Mouse (Mus musculus): ENCODE measurements around the gene Tusc2. TPM values are rescaled to one million over a fixed set of nuclear protein-coding genes. Genes with fewer than 3 reads are reported as not detected.
A peak's percentile ranks its signal among the peaks of the same experiment; 100 is the strongest.
"Not testable (repeated sequence)": the region's sequence is repeated elsewhere in the genome, so short reads cannot be mapped to it uniquely, and the experiment has no call there.

Gene Tusc2
- polyA plus RNA-seq, 1 experiment from 2014 or later, result 114 TPM

DNA sequence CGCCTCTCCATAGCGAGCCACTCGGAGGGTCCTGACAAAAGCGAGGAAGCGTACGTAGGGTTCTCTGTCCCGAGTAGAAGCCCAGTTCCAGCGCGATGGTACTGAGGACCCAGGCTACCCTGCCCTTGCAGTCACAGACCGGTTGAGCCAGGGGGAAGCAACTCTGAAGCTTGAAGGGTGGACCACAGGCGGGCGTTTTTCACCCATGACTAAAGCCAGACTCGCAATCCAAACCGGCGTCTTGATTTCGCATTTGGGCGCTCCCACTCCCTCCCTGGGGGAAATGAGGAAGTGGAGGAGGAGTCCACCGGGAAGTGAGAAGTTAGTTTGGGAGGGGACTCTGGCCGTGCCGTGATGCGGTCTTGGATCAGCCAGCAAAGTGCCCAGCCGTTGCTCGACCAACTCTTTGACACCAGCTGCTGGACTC is 8.0 kb upstream of the Tusc2 start:
- Histone ChIP-seq H3K9ac (peak overlapping the region; percentile 85), H3K36me3 (peaks cover 31% of the 10 kb centered on the region), H3K27me3 (peaks cover 31% of the 10 kb centered on the region), H3K4me3 (peak overlapping the region; percentile 80), H3K9me3 (no peaks in the 10 kb centered on the region), H3K27ac (replicated peaks) (peak overlapping the region; percentile 93), H3K4me1 (replicated peaks) (peaks cover 54% of the 10 kb centered on the region), H3K4me2 (peak overlapping the region; percentile 97)
- peak; percentile 55 for ATAC-seq (ENCODE audit: low read depth)
- WGBS, result under 1% methylated on average over 23 of the region's 23 CpGs

DNA sequence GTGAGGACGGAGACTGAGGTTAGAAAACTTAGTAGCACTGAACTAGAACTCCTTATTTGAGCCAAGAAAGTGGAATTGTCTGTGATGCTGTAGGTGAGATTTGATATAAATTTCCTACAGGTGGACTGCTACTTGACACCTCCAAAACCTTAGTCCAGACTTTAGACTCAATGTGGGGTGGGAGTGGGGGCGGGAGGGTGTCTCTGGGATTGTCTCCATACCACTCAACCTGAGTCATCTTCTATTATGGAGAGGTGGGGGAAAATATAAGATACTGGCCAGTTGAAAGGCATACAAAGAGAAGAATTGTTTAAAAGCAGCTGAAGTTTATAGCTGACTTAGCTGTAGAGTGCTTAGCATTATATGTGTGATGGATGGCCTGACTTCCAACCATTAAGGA is 7.4 kb upstream of the Tusc2 start:
- Histone ChIP-seq H3K27ac (replicated peaks) (no peak overlapping the region), H3K27me3 (peaks cover 25% of the 10 kb centered on the region), H3K9me3 (no peaks in the 10 kb centered on the region), H3K4me1 (replicated peaks) (peaks cover 52% of the 10 kb centered on the region), H3K9ac (peak overlapping the region; percentile 85), H3K4me3 (peak overlapping the region; percentile 80), H3K36me3 (peaks cover 38% of the 10 kb centered on the region), H3K4me2 (peak overlapping the region; percentile 97)
- no peak for ATAC-seq (ENCODE audit: low read depth)
- 55% methylated on average over 2 of the region's 2 CpGs for WGBS

DNA sequence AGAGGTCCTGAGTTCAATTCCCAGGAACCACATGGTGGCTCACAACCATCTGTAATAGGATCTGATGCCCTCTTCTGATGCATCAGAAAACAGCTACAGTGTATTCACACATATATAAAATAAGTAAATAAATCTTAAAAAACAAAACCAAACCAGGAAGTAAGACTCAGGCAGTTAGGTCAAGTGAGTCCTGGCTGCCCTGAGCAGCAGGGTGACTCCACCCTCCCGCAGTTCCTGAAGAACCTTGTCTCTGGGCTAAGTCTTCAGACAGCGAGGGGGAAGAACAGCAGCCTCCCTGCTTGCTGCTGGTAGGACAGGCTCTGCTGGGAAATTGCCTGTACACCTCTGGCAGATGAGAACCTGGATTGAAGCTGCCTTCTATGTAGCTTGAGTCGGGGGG is 6.7 kb upstream of the Tusc2 start:
- Histone ChIP-seq H3K9ac (peak overlapping the region; percentile 85), H3K27me3 (peaks cover 18% of the 10 kb centered on the region), H3K36me3 (peaks cover 44% of the 10 kb centered on the region), H3K4me3 (no peak overlapping the region), H3K27ac (replicated peaks) (no peak overlapping the region), H3K4me2 (peak overlapping the region; percentile 97), H3K9me3 (no peaks in the 10 kb centered on the region), H3K4me1 (replicated peaks) (peaks cover 45% of the 10 kb centered on the region)
- no peak for ATAC-seq (ENCODE audit: low read depth)
- 84% methylated on average over 3 of the region's 3 CpGs for WGBS

- ATAC-seq (ENCODE audit: low read depth); H3K27me3 ChIP-seq; H3K9me3 ChIP-seq; H3K9ac ChIP-seq; H3K4me3 ChIP-seq: not testable (repeated sequence)
- Histone ChIP-seq H3K4me1 (replicated peaks) (peaks cover 56% of the 10 kb centered on the region), H3K36me3 (peaks cover 47% of the 10 kb centered on the region), H3K4me2 (peak overlapping the region; percentile 78), H3K27ac (replicated peaks) (peak overlapping the region; percentile 23; the same call in 1 of the 2 replicates)
- 42% methylated on average over 5 of the region's 5 CpGs for WGBS
Measured at GRCm38 (mm10) chr9:107565556-107565955, 2.5 kb downstream of the Tusc2 start.

- Histone ChIP-seq H3K27me3 (no peaks in the 10 kb centered on the region), H3K36me3 (peaks cover 47% of the 10 kb centered on the region), H3K27ac (replicated peaks) (peak overlapping the region; percentile 63; the same call in 1 of the 2 replicates), H3K9me3 (no peaks in the 10 kb centered on the region), H3K9ac (0 out of 2 replicates have a peak overlapping the region, but pooled peaks have one; percentile 26), H3K4me1 (replicated peaks) (peaks cover 63% of the 10 kb centered on the region), H3K4me3 (0 out of 2 replicates have a peak overlapping the region, but pooled peaks have one; percentile 9), H3K4me2 (peak overlapping the region; percentile 27)
- no peak for ATAC-seq (ENCODE audit: low read depth)
- WGBS, result 60% methylated on average over 15 of the region's 15 CpGs
Measured at GRCm38 (mm10) chr9:107566041-107566709, 3.1 kb downstream of the Tusc2 start.

DNA sequence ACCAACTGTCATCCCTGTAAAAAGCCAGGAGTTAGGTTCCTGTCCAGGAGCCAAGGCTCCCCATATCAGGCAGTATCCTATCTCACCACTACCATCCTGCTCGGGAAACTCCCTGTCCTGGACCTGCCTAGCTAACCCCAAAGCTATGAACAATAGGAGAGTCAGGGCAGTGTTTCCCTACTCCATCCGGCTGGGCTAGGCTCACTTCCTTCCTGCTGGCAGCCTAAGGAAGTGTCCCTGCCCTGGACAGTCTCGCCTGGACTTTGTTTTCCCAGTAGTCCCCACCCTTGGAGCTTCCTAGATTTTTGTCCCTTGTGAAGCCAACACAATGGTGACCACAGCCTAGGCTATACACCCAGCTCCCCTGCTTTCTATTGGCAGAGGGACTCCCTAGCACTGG is 3.8 kb downstream of the Tusc2 start:
- H3K4me2 ChIP-seq, result peak overlapping the region; percentile 96; the same call in 1 of the 2 replicates
- peak overlapping the region; percentile 84; the same call in 1 of the 2 replicates for H3K27ac ChIP-seq (replicated peaks)
- peaks cover 47% of the 10 kb centered on the region for H3K36me3 ChIP-seq

DNA sequence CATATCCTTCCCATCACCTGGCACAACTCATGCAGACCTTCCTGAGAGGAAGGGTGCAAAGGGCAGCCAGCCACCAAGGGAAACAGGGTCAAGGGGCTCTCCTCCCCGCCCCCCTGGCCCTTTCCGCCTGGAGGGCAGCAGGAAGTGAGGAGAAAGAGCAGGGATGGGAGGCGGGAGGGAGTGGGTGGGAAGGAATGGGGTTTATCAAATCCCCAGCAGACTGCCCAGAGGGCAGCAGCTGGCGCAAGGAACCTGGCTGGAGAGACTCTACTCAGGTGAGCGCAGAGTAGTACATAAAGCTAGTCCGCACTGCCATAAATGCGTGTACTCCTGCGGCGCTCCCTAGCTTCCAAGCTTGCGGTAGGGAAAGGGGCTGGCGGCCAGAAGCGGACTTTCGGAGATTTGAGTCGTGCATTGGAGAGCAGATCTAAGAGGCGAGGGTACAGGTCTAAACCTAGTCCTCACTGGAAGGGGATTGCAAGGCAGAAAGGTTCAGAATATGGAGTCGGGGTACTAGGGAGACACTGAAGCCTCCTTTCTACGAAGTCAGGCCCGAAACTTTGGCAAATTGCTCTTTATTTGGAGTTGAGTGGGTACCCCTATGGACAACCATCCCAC is 4.8 kb downstream of the Tusc2 start, which contains the start of gene Hyal2:
Gene Hyal2, plus strand, starts transcription at position 244 of the 618 bp plus-strand sequence.
- peaks cover 71% of the 10 kb centered on the region for H3K4me1 ChIP-seq (replicated peaks)
- H3K9ac ChIP-seq, result peak within 1 kb of the TSS; percentile 92
- no peaks in the 10 kb centered on the region for H3K27me3 ChIP-seq
- peak within 1 kb of the TSS; percentile 85 for H3K4me3 ChIP-seq
- ATAC-seq (ENCODE audit: low read depth), result no peak
- no peaks in the 10 kb centered on the region for H3K9me3 ChIP-seq
- H3K4me2 ChIP-seq, result peak within 1 kb of the TSS; percentile 96
- WGBS, result 8% methylated on average over 18 of the region's 18 CpGs
- H3K27ac ChIP-seq (replicated peaks), result peak within 1 kb of the TSS; percentile 84
- peaks cover 51% of the 10 kb centered on the region for H3K36me3 ChIP-seq

More for the DNA sequence above, 3.8 kb downstream of the Tusc2 start:
- WGBS, result 64% methylated on average over 3 of the region's 3 CpGs
- peaks cover 69% of the 10 kb centered on the region for H3K4me1 ChIP-seq (replicated peaks)
- H3K4me3 ChIP-seq, result no peak overlapping the region
- H3K9me3 ChIP-seq, result no peaks in the 10 kb centered on the region
- H3K27me3 ChIP-seq, result no peaks in the 10 kb centered on the region
- H3K9ac ChIP-seq, result no peak overlapping the region
- ATAC-seq (ENCODE audit: low read depth), result no peak

DNA sequence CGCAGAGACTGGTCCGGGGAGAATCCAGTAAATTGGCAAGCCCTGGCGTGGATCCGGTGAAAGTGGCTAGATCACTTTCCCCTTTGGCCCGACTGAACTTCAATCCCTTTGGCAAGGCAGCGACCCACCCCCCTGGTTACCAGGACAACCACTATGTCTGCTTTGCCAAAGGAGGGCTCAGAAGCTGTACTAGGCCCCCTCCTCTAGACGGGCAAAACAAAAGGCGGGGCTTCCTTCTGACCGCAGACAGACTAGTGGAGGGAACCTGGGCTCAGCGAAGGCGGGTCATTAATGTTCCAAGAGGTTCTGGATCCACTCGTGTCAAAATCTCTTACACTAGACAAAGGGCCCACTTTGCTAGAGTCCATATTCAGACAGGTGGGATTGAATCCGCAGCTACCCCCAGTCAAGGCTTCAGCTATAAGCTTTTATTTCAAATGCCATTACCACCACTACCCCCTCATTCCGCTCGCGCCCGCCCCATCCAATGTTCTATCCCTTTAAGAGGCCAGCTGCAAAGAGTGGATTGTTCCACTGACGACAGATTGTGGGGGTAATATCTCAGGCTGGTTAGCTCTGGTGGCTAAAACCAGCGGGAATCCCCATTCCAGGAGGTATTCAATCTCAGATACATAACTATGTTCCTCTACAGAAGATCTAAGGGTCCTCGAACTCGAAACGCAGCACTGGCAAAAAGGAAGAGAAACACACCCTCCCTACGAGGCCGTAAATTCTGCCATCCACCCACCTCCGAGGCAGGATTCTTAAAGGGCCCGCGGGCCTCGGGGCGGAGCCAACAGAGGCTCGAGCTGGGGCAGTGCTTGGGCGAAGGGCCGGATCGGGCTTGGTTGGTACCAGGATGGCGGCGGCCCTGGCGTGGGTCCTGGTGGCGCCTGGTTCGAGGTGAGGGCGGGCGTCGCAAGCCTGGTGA is 5.5 kb downstream of the Tusc2 start:
- ATAC-seq (ENCODE audit: low read depth), result peak; percentile 92
- H3K9ac ChIP-seq, result peak overlapping the region; percentile 92
- H3K36me3 ChIP-seq, result peaks cover 58% of the 10 kb centered on the region
- H3K9me3 ChIP-seq, result no peaks in the 10 kb centered on the region
- WGBS, result under 1% methylated on average over 41 of the region's 41 CpGs
- no peaks in the 10 kb centered on the region for H3K27me3 ChIP-seq
- H3K4me3 ChIP-seq, result peak overlapping the region; percentile 85
- H3K4me1 ChIP-seq (replicated peaks), result peaks cover 68% of the 10 kb centered on the region
- peak overlapping the region; percentile 84 for H3K27ac ChIP-seq (replicated peaks)
- H3K4me2 ChIP-seq, result peak overlapping the region; percentile 96

DNA sequence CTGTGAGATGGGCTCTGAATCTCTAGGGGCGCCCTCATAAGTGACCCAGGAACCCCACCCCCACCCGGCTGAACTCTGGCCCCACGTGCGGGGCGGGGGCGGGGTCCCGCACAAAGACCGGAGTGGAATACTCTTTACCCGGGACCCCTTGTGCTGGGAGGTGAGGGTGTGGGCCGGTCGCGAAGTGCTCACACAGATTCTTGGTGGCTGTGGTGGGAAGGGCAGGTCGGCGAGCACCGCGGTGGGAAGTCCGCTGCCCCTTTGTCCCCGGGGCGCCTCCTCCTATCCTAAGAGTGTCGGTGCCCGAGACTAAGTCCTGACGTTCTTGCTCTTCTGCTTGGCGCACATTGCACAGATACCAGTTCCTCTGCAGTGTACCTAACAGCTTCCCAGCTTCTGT is 6.2 kb downstream of the Tusc2 start:
- WGBS, result under 1% methylated on average over 20 of the region's 23 CpGs
- H3K9ac ChIP-seq, result peak overlapping the region; percentile 92

GRCm38 (mm10) chr9:107570016-107570415 is 7.0 kb downstream of the Tusc2 start:
- H3K4me3 ChIP-seq, result peak overlapping the region; percentile 85
- H3K36me3 ChIP-seq, result peaks cover 63% of the 10 kb centered on the region
- H3K27ac ChIP-seq (replicated peaks), result peak overlapping the region; percentile 84
- WGBS, result 54% methylated on average over 13 of the region's 13 CpGs
- no peaks in the 10 kb centered on the region for H3K9me3 ChIP-seq
- H3K27me3 ChIP-seq, result no peaks in the 10 kb centered on the region
- H3K9ac ChIP-seq, result peak overlapping the region; percentile 92
- no peak for ATAC-seq (ENCODE audit: low read depth)
- peak overlapping the region; percentile 96 for H3K4me2 ChIP-seq
- peaks cover 59% of the 10 kb centered on the region for H3K4me1 ChIP-seq (replicated peaks)

More for the DNA sequence above, 6.2 kb downstream of the Tusc2 start:
- Histone ChIP-seq H3K27me3 (no peaks in the 10 kb centered on the region), H3K4me2 (peak overlapping the region; percentile 96), H3K27ac (replicated peaks) (peak overlapping the region; percentile 84), H3K36me3 (peaks cover 63% of the 10 kb centered on the region), H3K4me1 (replicated peaks) (peaks cover 62% of the 10 kb centered on the region), H3K4me3 (peak overlapping the region; percentile 85), H3K9me3 (no peaks in the 10 kb centered on the region)
- ATAC-seq (ENCODE audit: low read depth), result peak; percentile 33

GRCm38 (mm10) chr9:107570845-107571244 is 7.8 kb downstream of the Tusc2 start:
- no peak overlapping the region for H3K27ac ChIP-seq (replicated peaks)
- peak overlapping the region; percentile 85 for H3K4me3 ChIP-seq
- H3K9me3 ChIP-seq, result no peaks in the 10 kb centered on the region
- peaks cover 54% of the 10 kb centered on the region for H3K4me1 ChIP-seq (replicated peaks)
- peaks cover 55% of the 10 kb centered on the region for H3K36me3 ChIP-seq
- no peak for ATAC-seq (ENCODE audit: low read depth)
- H3K9ac ChIP-seq, result peak overlapping the region; percentile 92
- H3K27me3 ChIP-seq, result no peaks in the 10 kb centered on the region
- WGBS, result 93% methylated on average over 21 of the region's 21 CpGs
- H3K4me2 ChIP-seq, result peak overlapping the region; percentile 96

Measured in neural tube, embryonic 13.5 days (tissue).